Mouse (Mus musculus): Measurements from ENCODE around the gene Begain.
A peak's percentile ranks its signal among the peaks of the same experiment; 100 is the strongest.

Gene Begain

GRCm38 (mm10) chr12:109068167-109068653 is at the start of gene Begain:
Begain (minus strand) TSS chr12:109068217.
- DNase-seq: no peak

GRCm38 (mm10) chr12:109115707-109116106 is 47.7 kb upstream of the Begain start:
- no peak for DNase-seq

- DNase-seq: no peak
These were observed 47.1 kb upstream of the Begain start for GRCm38 (mm10) chr12:109115161-109115560.

- peak; percentile 13 for DNase-seq
These were observed 45.1 kb upstream of the Begain start for GRCm38 (mm10) chr12:109112996-109113592.

GRCm38 (mm10) chr12:109112354-109112995 is 44.5 kb upstream of the Begain start:
- no peak for DNase-seq

GRCm38 (mm10) chr12:109108911-109109310 is 40.9 kb upstream of the Begain start:
- no peak for DNase-seq

GRCm38 (mm10) chr12:109100381-109100780 is 32.4 kb upstream of the Begain start:
- DNase-seq: no peak

GRCm38 (mm10) chr12:109090456-109091130 is 22.6 kb upstream of the Begain start:
- no peak for DNase-seq

- no peak for DNase-seq
These were observed 22.0 kb upstream of the Begain start for GRCm38 (mm10) chr12:109090041-109090440.

GRCm38 (mm10) chr12:109086111-109086510 is 18.1 kb upstream of the Begain start:
- DNase-seq: no peak

GRCm38 (mm10) chr12:109085674-109086073 is 17.7 kb upstream of the Begain start:
- no peak for DNase-seq

GRCm38 (mm10) chr12:109085046-109085445 is 17.0 kb upstream of the Begain start:
- DNase-seq: no peak

GRCm38 (mm10) chr12:109083476-109083875 is 15.5 kb upstream of the Begain start:
- DNase-seq: no peak

- no peak for DNase-seq
These were observed 9.0 kb upstream of the Begain start for GRCm38 (mm10) chr12:109077036-109077435.

- DNase-seq: no peak
These were observed 6.8 kb upstream of the Begain start for GRCm38 (mm10) chr12:109074777-109075285.

GRCm38 (mm10) chr12:109074106-109074505 is 6.1 kb upstream of the Begain start:
- no peak for DNase-seq

GRCm38 (mm10) chr12:109071248-109071647 is 3.2 kb upstream of the Begain start:
- no peak for DNase-seq

- no peak for DNase-seq
These were observed 1.7 kb upstream of the Begain start for GRCm38 (mm10) chr12:109069751-109070150.

GRCm38 (mm10) chr12:109068738-109069137 is 721 bp upstream of the Begain start:
- DNase-seq: no peak

- DNase-seq: peak; percentile 24
These were observed 369 bp downstream of the Begain start for GRCm38 (mm10) chr12:109067561-109068135.

GRCm38 (mm10) chr12:109058660-109059059 is 9.4 kb downstream of the Begain start:
- DNase-seq: no peak

- DNase-seq: no peak
These were observed 10.3 kb downstream of the Begain start for GRCm38 (mm10) chr12:109057736-109058135.

Measured in lung, postnatal 10 days (tissue).